Mouse (Mus musculus) CD4-positive helper T cell, adult 2 months (primary cell): ENCODE results near the gene Fmod.
A peak's percentile ranks its signal among the peaks of the same experiment; 100 is the strongest.

ENCODE experiments used
- DNase-seq: peaks from one replicate; pipeline ENCODE4 v3.0.0-alpha.2; 2012; ENCODE audit warnings: low read depth, missing footprints, low spot score

Fmod gene

GRCm38 (mm10) chr1:134076789-134077188 is 39.7 kb downstream of the Fmod start:
- no peak for DNase-seq

- peak; percentile 82 for DNase-seq
These were observed 40.5 kb downstream of the Fmod start for GRCm38 (mm10) chr1:134077389-134078060.

GRCm38 (mm10) chr1:134078061-134078795 is 41.2 kb downstream of the Fmod start:
- DNase-seq = no peak

- DNase-seq = peak; percentile 97
These were observed 41.9 kb downstream of the Fmod start, which contains the start of gene Btg2 for GRCm38 (mm10) chr1:134078802-134079476. Btg2 (minus strand) TSS chr1:134079120.

- DNase-seq = peak; percentile 71
These were observed 42.6 kb downstream of the Fmod start for GRCm38 (mm10) chr1:134079477-134080163.

GRCm38 (mm10) chr1:134080406-134080805 is 43.4 kb downstream of the Fmod start:
- no peak for DNase-seq

GRCm38 (mm10) chr1:134080881-134081450 is 43.9 kb downstream of the Fmod start:
- no peak for DNase-seq

GRCm38 (mm10) chr1:134082987-134083516 is 46.0 kb downstream of the Fmod start:
- DNase-seq = peak; percentile 58

GRCm38 (mm10) chr1:134083676-134084075 is 46.6 kb downstream of the Fmod start:
- no peak for DNase-seq

- no peak for DNase-seq
These were observed 47.1 kb downstream of the Fmod start for GRCm38 (mm10) chr1:134084128-134084527.

- no peak for DNase-seq
These were observed 49.0 kb downstream of the Fmod start for GRCm38 (mm10) chr1:134086017-134086416.

GRCm38 (mm10) chr1:134086811-134087398 is 49.9 kb downstream of the Fmod start:
- no peak for DNase-seq

GRCm38 (mm10) chr1:134089074-134089473 is 52.0 kb downstream of the Fmod start:
- DNase-seq = no peak

- DNase-seq = no peak
These were observed 54.8 kb downstream of the Fmod start for GRCm38 (mm10) chr1:134091851-134092250.

GRCm38 (mm10) chr1:134092368-134092767 is 55.3 kb downstream of the Fmod start:
- no peak for DNase-seq

- DNase-seq = peak; percentile 98
These were observed 56.1 kb downstream of the Fmod start for GRCm38 (mm10) chr1:134092852-134093770.

- DNase-seq = peak; percentile 84
These were observed 56.9 kb downstream of the Fmod start for GRCm38 (mm10) chr1:134093771-134094526.

GRCm38 (mm10) chr1:134095033-134095612 is 58.1 kb downstream of the Fmod start:
- DNase-seq = no peak

- no peak for DNase-seq
These were observed 58.7 kb downstream of the Fmod start for GRCm38 (mm10) chr1:134095721-134096120.
